Mouse (Mus musculus): Measurements from ENCODE around the gene Nol3. TPM values are rescaled to one million over a fixed set of nuclear protein-coding genes. Genes with fewer than 3 reads are reported as not detected.
"Not testable (repeated sequence)": the region's sequence is repeated elsewhere in the genome, so short reads cannot be mapped to it uniquely, and the experiment has no call there.

The Nol3 gene
- total RNA-seq, 2 experiments from 2014 or later, result 22.3 to 22.8 TPM

DNA sequence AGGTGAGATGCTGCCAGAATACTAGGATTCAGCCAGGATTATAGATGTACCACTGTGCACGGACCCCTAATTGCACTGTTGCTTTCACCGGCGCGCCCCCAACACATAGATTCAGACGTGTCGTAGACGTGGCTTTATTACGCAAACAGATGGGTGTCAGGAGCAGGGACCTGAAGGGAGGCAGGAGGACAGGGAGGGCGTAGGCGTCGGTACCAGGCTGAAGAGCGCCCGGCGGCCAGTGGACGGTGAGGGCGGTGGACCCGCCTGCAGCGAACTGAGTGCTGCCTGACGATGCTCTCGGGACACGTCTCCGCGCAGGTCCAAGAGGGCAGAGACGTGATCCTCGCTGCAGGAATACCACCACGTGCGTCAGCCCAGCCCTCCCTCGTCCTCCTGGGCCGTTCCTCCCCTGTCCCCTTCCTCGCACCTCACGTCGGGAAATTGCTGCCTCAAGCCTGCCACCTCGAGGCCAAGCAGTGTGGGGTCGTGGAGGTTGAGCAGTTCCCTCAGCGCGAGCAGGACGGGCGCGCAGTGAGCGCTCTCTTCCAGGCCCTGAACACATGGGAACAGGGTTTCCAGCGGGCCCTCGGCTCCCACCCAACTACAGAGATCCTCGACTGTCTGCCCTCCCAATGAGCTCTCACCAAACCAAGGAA lies 14.0 kb downstream of the Nol3 start, which contains the start of gene 4931428F04Rik:
TSS of gene 4931428F04Rik (minus strand) at position 60 of the 656 bp plus-strand sequence.
- peak; percentile 43 for DNase-seq

DNA sequence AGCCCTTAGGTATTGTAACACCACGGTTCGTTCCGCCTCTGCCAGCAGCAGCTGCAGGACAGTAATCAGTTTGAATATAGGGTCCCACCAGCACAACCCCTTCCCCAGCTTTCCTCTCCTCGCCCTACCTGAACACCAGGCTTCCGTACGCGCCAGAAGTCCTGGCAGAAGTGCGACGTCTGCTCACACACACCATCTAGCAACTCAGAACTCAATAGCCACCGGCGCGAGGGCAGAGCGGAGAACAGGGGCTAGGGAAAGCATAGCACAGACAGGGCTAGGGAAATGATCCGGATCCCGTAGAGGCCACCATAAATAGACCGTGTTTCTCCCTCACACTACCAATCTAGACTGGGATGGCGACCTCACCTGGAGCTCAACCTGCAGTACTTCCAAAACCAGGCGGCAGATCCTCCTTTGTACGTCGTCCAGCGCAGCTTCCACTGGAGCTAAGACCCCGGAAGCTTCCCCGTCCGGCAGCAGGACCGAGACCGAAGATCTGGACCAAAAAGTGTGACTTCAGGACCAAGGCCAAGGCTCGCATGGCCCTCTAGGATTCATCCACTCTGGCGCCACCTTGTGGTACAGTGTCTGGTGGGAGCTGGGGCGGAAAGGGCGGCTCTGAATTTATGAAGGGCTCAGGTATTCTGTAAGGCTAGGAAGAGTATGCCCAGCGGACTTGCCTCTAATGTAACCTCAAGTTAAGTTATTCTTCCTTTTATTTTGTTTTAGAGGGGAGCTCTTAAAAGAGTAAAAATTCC lies 14.8 kb downstream of the Nol3 start:
- DNase-seq, result peak; percentile 99

DNA sequence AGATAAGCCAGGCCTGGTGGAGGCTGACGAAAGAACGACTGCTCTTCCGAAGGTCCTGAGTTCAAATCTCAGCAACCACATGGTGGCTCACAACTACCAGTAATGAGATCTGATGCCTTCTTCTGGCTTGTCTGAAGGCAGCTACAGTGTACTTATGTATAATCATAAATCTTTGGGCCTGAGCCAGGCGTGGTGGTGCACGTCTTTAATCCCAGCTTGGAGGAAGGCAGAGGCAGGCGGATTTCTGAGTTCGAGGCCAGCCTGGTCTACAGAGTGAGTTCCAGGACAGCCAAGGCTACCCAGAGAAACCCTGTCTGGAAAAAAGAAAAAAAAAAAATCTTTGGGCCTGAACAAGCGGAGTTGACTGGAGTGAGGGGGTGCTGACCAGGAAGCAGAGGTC lies 15.4 kb downstream of the Nol3 start:
- DNase-seq, result not testable (repeated sequence)

DNA sequence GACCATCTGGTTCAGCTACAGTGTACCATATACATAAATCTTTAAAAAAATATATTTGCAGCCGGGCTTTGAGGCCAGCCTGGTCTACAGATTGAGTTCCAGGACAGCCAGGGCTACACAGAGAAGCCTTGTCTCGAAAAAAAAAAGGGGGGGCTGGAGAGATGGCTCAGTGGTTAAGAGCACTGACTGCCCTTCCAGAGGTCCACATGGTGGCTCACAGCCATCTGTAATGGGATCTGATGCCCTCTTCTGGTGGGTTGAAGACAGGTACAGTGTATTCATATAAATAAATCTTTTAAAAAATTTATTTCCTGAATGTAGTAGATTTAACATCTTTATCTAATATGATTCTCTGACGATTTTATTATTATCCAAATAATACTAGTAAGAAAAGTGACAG lies 15.9 kb downstream of the Nol3 start:
- not testable (repeated sequence) for DNase-seq

DNA sequence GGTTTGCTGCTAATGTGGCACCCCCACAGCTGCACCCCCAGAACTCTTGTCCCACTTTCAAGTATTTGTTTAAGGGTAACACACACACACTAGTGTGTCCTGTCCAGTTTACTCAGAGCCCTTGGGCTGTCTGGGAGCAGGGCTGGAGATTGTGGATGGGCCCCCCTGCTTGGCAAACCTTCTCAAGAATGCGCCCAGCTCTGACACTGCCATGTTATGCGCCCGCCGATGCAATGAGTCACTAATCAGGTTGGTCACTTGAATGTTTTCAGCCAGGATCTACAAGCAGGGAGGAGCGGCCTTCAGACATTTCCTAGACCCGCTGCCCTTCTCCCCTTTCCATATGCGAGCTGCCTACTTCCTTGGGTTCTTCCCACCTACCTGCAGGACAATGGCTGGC lies 16.5 kb downstream of the Nol3 start:
- DNase-seq, result no peak

DNA sequence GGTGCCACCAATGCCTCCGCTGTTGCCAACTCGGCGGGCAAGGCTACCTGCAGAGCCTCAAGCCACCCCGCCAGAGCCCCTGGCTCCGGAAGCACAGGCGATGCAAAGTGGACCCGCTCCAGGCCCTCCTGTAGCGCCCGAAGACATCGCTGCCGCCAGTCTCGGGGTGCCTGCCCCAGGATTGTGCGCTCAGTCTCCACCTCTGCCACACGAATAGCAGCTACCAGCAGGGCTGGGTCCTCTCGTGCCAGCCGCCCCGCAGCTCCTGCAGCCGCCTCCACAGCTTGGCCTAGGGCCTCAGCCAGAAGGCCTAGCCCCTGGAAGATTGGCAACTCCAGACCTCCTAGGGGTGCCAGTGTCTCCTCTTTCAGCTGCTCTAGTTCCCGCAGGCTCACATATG lies 17.5 kb downstream of the Nol3 start:
- no peak for DNase-seq

DNA sequence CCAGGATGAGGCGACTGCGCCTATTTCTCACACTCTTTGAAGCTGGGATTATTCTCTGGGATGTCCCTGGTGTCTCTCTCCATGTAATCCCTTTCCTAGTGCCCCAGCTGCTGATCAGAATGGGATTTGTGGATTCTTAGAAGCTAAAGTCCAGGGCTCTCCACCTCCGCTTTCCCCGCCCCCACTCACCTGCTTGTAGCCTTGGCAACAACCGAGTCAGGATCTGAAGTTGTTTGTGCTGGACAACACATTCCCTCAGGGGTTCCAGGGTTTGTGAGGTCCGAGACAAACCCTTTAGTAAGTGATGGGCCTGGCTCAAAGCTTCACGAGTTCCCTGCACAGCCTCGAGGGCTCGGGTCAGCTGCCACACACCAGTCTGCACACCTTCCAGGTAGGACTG lies 18.8 kb downstream of the Nol3 start:
- DNase-seq, result no peak

DNA sequence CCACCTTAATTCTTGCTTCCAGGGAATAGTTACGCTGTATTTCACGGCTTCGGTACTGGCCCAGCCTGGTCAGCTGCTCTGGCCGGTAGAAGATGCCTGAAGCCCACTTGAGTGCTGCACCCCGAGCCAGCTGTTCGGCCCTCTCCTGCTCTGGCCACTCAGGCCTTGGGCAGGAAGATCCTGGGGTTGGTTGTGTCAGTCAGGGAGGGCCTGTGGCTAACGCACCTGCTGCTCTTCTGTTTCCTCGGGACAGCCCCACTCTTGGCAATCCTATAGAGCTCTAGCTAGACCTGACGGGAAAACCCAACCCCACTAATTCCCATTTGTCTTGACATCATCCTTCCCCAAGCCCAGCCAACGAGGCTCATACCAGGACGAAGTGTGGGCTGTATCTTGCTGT lies 19.3 kb downstream of the Nol3 start:
- DNase-seq, result no peak

DNA sequence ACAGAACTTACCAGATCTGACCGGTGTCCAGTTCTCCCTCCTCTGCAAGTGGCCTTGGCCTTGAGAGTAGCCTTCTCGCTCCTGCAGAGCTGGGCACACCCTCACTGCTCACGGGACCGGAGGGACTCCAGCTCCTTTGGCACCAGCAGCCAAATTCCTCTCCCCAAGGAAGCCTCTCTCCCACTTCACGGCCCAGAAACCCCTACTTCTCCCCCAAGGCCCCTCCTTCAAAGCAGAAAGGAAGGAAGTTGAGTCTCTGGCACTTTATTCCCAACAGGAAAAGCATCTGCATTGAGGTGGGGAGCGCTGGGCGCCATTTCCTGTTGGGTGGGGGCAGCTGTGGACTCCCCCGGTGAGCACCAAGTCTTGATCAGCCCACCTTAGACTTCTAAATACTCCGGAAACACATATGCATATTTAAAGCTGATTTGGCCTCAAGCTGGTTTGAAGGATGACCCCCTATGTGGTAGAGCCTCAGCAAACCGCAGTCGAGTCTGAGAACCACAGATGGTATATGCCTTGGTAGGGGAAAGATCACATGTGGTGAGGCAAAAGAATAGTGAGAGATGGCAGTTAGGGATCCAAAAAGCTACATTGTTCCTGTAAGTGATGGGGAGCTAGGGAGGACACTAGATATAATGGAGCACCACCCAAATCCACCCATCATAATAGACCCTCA lies 20.1 kb downstream of the Nol3 start, which contains the start of gene Exoc3l:
TSS of gene Exoc3l (minus strand) at position 207 of the 679 bp plus-strand sequence.
- no peak for DNase-seq

DNA sequence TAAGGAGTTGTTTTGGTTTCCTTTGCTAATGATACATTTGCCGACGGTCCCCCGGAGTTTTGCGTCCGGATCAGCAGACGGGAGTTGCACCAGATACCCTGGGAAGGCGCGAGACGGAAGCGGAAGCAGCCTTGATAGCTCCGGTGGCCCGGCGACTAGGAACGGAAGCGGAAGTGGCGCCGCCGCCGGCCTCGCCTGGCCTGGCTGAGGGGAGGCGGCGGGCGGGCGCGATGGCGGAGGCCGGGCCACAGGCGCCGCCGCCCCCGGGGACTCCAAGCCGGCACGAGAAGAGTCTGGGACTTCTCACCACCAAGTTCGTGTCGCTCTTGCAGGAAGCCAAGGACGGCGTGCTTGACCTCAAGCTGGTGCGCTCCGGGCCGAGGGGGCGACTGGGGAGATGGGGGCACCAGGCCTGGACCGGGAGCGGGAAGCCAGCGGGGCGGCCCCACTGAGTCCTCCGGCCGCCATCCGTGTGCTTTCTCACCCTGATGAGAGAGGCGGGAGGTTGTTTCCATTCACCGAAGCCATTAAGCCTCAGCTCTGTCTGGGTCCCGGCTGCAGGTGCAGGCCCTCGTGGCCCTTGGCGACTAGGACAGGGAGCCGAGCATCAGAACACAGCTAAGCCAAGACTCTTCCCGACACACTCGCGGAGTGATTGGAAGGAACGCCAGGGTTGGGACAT lies 21.7 kb downstream of the Nol3 start, which contains the start of gene E2f4:
TSS of gene E2f4 (plus strand) at position 153 of the 682 bp plus-strand sequence.
- peak; percentile 90 for DNase-seq

DNA sequence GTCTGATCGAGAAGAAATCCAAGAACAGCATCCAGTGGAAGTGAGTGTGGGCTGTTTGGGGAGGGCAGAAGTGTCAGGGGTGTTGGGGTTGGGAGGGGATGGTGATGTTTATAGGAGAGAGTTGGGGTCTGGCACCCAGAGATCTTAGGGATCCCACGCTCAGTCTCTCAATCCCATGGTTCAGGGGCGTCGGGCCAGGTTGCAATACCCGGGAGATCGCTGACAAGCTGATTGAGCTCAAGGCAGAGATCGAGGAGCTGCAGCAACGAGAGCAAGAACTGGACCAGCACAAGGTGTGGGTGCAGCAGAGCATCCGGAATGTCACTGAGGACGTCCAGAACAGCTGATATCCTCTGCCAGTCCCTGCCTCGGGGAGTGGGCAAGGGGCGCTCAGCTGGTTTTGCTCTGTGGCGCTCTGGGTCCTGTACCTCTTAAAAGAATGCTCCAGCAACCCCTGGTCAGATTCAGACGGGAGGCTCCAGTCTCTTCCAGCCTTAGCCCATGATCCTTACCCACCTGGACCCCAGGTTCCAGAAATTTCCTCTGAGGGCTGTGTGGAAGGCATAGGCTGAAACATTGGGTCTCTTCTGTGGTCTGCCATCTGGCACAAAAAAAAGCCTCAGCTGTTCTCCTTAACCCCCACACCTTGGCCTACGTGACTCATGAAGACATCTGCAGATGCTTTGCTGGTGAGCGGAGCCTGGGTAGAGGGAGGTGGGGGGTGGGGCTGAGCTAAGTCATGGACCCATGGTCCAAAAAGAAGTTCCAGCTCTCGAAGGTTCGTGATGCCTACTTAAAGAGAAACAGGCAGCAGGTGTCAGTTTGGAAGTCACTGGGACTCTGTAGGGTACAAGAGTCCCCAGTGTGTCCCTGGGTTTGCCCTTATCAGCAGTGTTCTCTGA lies 22.7 kb downstream of the Nol3 start:
- no peak for DNase-seq

DNA sequence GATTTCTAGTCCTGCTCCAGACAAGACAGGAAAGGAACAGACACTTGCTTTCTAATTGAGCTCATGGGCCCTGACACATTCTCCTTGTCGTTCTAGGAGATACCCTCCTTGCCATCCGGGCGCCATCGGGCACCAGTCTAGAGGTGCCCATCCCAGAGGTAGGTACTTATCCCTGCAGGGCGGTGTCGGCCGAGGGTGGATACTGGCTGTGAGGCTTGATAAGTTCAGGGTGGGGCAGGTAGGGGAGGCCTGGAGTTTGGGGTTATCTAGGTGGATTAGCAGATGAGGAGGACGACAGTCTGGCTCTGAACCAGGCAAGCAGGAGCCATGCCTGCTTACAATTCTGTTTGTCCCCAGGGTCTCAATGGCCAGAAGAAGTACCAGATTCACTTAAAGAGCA lies 24.0 kb downstream of the Nol3 start:
- no peak for DNase-seq

DNA sequence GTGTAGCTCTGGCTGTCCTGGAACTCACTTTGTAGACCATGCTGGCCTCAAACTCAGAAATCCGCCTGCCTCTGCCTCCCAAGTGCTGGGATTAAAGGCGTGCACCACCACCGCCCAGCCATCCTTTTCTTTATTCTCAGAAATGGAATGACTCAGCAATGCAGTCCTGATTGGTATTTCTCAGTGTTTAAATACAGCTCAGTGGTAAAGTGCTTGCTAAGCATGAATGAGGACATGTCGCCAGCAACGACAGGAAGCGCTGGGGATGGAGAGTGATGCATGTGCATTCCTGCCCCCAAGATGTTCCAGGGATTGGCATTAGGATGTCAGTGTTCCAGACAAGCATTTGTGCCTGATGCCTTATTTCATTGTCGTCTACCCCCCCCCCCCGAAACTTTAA lies 27.5 kb downstream of the Nol3 start:
- no peak for DNase-seq

DNA sequence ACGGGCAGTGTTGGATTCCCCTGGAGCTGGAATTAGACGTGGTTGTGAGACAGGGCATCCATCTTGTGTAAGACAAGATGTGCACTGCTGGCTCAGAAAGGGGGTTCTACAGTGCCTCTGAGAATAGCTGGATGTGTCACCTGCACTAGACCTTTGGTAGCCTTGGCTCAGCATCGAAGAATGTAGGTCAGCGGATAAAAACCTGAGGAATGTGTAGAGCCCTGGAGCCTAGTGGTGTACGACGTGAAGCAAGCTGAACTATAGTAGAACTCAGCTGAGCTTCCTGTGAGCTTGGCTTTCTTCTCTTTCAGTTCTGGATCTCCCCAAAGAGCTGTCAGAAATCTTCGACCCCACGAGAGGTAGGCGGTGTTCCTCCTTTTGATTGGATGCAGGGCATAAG lies 27.9 kb downstream of the Nol3 start:
- DNase-seq, result no peak

DNA sequence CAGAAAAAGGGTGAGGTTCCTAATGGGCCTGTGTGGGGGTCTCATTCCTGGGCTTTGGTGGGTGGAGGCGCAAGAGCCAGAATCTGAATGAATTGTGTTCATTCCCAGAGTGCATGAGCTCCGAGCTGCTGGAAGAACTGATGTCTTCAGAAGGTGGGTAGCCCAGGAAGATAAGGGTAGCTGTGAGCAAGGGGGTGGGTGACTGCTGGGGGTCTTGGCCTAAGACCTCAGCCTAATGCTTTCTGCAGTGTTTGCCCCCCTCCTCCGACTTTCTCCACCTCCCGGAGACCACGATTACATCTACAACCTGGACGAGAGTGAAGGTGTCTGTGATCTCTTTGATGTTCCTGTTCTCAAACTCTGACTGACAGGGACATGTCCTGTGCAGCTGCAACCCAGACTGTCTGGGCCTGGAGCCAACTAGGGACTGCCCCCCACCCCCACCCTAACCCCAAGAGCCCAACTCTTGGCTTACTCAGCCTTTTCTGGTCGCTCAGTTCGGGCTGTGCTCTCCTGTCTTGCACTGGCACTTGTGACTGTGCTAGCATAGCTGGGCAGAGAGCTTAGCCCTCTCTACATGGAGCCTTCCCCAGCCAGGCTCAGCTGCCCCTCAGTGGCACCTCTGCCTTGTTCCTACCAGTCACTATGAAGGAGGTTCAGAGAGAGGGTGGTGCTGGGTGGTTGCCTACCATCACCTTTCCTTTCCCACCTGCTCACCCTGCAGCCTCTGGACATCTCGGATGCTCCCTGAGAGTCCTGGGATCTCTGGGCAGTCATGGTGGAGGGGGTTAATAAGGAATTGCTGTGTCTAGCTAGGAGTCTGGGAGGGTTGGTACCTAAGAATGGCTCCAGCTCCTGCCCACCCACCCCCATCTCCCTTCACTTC lies 28.6 kb downstream of the Nol3 start:
- DNase-seq, result no peak

DNA sequence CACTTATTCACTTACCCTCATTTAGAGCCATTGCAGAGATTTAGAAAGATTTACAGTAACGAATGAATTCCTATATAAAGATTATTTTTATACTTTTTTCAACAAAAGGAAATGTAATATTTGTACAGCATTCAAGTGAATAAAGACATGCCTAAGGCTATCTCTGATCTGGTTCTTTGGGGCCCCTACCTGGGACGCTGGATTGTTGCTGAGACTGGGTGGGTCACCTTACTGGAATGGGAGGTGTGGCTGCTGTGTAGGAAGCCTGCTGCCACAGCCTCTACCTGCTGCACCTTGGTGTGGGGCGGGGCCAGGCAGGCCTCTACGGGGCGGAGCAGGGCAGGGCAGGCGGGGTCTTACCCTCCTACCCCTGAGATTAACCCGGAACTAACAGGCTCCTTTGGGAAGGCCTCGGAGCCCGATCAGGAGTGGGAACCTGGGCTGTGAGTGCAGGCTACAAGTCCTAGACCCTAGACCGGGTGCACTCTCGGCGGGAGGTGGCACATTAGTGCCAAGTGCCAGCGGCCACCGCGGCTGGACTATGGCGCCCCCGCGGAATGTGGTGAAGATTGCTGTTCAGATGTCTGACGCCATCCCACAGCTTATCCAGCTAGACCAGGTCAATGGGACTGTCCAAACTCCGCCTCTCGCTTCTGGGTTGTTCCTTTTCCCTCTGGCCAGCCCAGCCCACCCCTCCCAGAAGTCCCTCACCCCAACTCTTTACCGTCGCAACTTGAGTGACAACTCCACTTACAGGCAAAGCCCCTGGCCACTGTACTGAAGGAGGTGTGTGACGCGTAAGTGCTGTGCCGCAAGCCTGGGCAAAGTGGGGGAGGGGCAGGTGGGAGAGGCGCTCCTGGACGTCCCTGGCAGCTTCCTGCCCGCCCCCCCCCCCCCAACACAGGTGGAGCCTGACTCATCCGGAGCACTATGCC lies 29.5 kb downstream of the Nol3 start, which contains the start of gene Elmo3:
TSS of gene Elmo3 (plus strand) at position 391 of the 935 bp plus-strand sequence.
- DNase-seq, result no peak

DNA sequence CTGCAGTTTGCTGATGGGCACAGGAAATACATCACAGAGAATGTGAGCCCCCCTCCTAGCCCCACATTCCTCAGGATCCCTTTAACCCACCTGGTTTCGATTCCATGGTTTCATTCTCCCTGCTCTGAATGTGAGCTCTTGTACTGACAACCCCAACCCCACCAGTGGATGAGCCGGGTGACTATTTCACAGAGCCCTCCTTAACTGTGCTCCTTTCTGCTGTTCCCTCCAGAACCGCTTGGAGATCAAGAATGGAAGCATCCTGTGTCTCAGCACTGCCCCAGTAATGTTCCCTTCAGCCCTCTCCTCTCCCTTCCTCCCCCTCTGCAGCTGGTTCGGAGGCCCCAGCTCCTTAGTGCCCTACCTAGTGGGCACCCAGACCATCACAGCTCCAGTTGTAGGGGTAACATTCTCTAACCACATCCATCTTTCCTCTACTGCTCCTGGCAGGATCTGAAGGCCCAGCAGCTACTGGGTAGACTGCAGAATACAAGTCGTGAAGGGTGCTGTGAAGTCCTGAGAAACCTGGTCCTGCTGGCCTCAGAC lies 30.3 kb downstream of the Nol3 start:
- DNase-seq, result no peak

DNA sequence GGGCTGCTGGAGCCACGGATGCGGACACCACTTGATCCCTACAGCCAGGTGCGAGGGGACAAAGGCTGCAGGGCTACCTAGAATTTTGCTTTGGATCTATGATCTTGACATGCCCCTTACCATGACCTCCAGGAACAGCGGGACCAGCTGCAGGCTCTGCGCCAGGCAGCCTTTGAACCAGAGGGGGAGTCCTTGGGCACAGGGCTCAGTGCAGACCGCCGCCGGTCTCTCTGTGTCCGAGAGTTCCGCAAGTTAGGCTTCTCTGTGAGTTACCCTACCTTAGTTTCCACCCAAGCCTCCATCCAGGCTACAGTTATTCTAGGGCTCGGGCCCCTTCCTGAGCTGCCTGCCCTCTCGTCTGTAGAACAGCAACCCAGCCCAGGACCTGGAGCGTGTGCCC lies 31.7 kb downstream of the Nol3 start:
- DNase-seq, result no peak

DNA sequence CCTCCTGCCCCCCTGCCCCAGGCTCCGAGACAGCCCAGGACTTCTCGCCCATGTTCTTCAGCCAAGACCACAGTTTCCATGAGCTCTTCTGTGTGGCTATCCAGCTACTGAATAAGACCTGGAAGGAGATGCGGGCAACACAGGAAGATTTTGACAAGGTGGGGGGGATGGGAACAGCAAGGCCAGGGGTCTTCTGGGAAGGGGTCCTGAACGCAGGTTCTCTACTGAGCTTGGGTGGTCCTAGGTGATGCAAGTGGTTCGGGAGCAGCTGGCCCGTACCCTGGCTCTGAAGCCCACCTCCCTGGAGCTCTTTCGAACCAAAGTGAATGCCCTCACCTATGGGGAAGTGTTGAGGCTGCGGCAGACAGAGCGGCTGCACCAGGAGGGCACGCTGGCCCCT lies 32.5 kb downstream of the Nol3 start:
- DNase-seq, result no peak
